Mouse (Mus musculus): ENCODE measurements at regions not wholly inside any gene's neighbourhood (a gene's known extent, or its start where the extent isn't known, plus 50 kb on each side); places are given as distances from the start of the nearest gene placed in this dataset.
A peak's percentile ranks its signal among the peaks of the same experiment; 100 is the strongest.

- Histone ChIP-seq H3K4me1 (replicated peaks) (peaks cover 11% of the 10 kb centered on the region), H3K4me3 (no peak overlapping the region), H3K36me3 (no peaks in the 10 kb centered on the region), H3K27ac (no peak overlapping the region), H3K9me3 (no peaks in the 10 kb centered on the region), H3K27me3 (ENCODE audit: insufficient read depth, poor library complexity, severe bottlenecking) (no peaks in the 10 kb centered on the region)
- 94% methylated on average over 2 of the region's 2 CpGs for WGBS
- no peak for DNase-seq (ENCODE audit: low spot score)
These were observed 191.6 kb upstream of the Itga4 start for GRCm38 (mm10) chr2:79063641-79064040.

- WGBS = 86% methylated on average over 1 of the region's 1 CpGs
- no peak overlapping the region for H3K4me3 ChIP-seq
- H3K27ac ChIP-seq = no peak overlapping the region
- H3K4me1 ChIP-seq (replicated peaks) = no peaks in the 10 kb centered on the region
- no peaks in the 10 kb centered on the region for H3K9me3 ChIP-seq
- no peak for DNase-seq (ENCODE audit: low spot score)
- no peaks in the 10 kb centered on the region for H3K27me3 ChIP-seq (ENCODE audit: insufficient read depth, poor library complexity, severe bottlenecking)
- H3K36me3 ChIP-seq = no peaks in the 10 kb centered on the region
These were observed 189.9 kb upstream of the Itga4 start for GRCm38 (mm10) chr2:79065321-79065720.

- Histone ChIP-seq H3K4me3 (no peak overlapping the region), H3K36me3 (no peaks in the 10 kb centered on the region), H3K4me1 (replicated peaks) (no peaks in the 10 kb centered on the region), H3K9me3 (no peaks in the 10 kb centered on the region), H3K27me3 (ENCODE audit: insufficient read depth, poor library complexity, severe bottlenecking) (no peaks in the 10 kb centered on the region), H3K27ac (no peak overlapping the region)
- peak; percentile 30 for DNase-seq (ENCODE audit: low spot score)
- WGBS = 71% methylated on average over 2 of the region's 2 CpGs
These were observed 179.1 kb upstream of the Itga4 start for GRCm38 (mm10) chr2:79076115-79076514.

- no peak overlapping the region for H3K27ac ChIP-seq
- 79% methylated on average over 5 of the region's 5 CpGs for WGBS
- no peak overlapping the region for H3K4me3 ChIP-seq
- no peaks in the 10 kb centered on the region for H3K9me3 ChIP-seq
- no peaks in the 10 kb centered on the region for H3K4me1 ChIP-seq (replicated peaks)
- DNase-seq (ENCODE audit: low spot score) = no peak
- no peaks in the 10 kb centered on the region for H3K36me3 ChIP-seq
- no peaks in the 10 kb centered on the region for H3K27me3 ChIP-seq (ENCODE audit: insufficient read depth, poor library complexity, severe bottlenecking)
These were observed 176.3 kb upstream of the Itga4 start for GRCm38 (mm10) chr2:79078836-79079394.

DNA sequence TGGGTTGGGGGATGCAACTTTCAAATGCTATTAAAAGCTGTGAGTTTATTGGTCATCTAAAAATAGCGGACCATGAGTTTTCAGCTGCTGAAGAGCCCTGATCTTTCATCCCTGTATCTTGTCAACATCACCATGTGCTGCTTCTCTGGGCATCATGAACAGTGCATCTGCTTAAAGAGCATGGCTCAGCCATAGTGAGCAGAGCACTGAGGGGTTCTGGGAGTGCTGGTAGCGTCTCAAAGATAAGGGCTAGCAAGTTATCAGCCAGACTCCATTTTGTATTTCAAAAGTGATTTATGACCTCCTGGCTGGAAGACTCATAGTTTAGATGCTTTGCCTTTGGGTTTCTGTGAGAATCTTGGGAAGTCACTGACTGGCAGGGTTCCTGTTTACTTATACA, 173.5 kb upstream of the Itga4 start:
- H3K4me3 ChIP-seq = no peak overlapping the region
- H3K27ac ChIP-seq = no peak overlapping the region
- DNase-seq (ENCODE audit: low spot score) = no peak
- no peaks in the 10 kb centered on the region for H3K4me1 ChIP-seq (replicated peaks)
- H3K27me3 ChIP-seq (ENCODE audit: insufficient read depth, poor library complexity, severe bottlenecking) = no peaks in the 10 kb centered on the region
- no peaks in the 10 kb centered on the region for H3K9me3 ChIP-seq
- no peaks in the 10 kb centered on the region for H3K36me3 ChIP-seq
- 88% methylated on average over 2 of the region's 2 CpGs for WGBS

GRCm38 (mm10) chr2:79086280-79086679, 168.9 kb upstream of the Itga4 start:
- no peaks in the 10 kb centered on the region for H3K27me3 ChIP-seq (ENCODE audit: insufficient read depth, poor library complexity, severe bottlenecking)
- DNase-seq (ENCODE audit: low spot score) = no peak
- no peaks in the 10 kb centered on the region for H3K36me3 ChIP-seq
- no peaks in the 10 kb centered on the region for H3K9me3 ChIP-seq
- H3K4me3 ChIP-seq = no peak overlapping the region
- no peaks in the 10 kb centered on the region for H3K4me1 ChIP-seq (replicated peaks)
- H3K27ac ChIP-seq = no peak overlapping the region
- 95% methylated on average over 4 of the region's 4 CpGs for WGBS

- H3K27me3 ChIP-seq (ENCODE audit: insufficient read depth, poor library complexity, severe bottlenecking) = no peaks in the 10 kb centered on the region
- H3K4me3 ChIP-seq = no peak overlapping the region
- H3K27ac ChIP-seq = no peak overlapping the region
- H3K9me3 ChIP-seq = no peaks in the 10 kb centered on the region
- no peak for DNase-seq (ENCODE audit: low spot score)
- H3K4me1 ChIP-seq (replicated peaks) = no peaks in the 10 kb centered on the region
- WGBS = 87% methylated on average over 9 of the region's 9 CpGs
- no peaks in the 10 kb centered on the region for H3K36me3 ChIP-seq
These were observed 168.2 kb upstream of the Itga4 start for GRCm38 (mm10) chr2:79086857-79087578.

DNA sequence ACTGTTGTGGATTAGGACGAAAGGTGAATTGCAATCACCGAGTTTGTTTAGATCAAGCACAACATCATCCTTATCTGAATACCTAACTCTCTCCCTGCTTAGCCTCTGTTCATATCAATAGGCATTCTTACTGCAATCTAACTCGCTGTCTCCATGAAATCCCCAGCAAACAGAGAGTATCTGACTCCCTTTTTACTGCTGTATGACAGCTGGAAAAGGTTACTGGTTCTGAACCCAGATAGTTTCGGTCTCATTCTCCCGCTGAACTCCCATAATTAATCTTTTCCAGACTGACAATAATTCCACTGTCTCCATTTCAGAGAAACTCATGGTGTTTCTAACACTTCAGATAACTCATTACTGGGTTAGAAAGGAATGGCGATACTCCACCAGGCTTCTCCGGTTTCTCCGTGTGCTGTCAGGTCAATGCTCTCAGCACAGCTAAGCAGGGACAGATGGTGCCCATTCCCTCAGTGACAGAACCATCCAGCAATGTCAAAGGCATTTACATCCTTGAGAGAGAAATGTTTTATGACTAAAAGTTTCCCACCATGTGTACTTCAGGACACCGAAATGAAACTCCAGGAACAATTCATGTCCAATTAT, 167.5 kb upstream of the Itga4 start:
- Histone ChIP-seq H3K4me1 (replicated peaks) (no peaks in the 10 kb centered on the region), H3K9me3 (no peaks in the 10 kb centered on the region), H3K27me3 (ENCODE audit: insufficient read depth, poor library complexity, severe bottlenecking) (no peaks in the 10 kb centered on the region), H3K27ac (no peak overlapping the region), H3K4me3 (no peak overlapping the region), H3K36me3 (no peaks in the 10 kb centered on the region)
- DNase-seq (ENCODE audit: low spot score) = peak; percentile 31
- WGBS = 75% methylated on average over 9 of the region's 9 CpGs

DNA sequence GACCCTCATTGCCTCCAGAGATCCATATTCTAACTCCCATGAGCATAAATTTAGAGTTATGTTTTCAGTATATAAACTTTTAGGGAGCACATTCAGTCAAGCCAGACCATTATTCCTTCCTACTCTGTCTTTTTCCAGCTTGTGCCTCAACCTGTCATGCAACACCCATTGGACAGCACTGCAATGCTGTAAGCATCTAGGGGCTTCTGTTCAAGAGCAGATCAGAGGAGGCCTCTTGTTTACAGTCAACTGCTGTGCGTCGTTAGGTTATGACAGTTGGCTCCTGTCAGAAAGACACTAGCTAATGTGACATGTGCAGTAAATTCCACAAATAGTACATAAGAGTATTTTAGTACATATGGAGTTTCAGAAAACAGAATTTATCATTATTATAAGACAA, 165.0 kb upstream of the Itga4 start:
- H3K36me3 ChIP-seq = no peaks in the 10 kb centered on the region

GRCm38 (mm10) chr2:79094298-79094697, 160.9 kb upstream of the Itga4 start:
- Histone ChIP-seq H3K27ac (no peak overlapping the region), H3K4me3 (no peak overlapping the region), H3K27me3 (ENCODE audit: insufficient read depth, poor library complexity, severe bottlenecking) (no peaks in the 10 kb centered on the region), H3K9me3 (no peaks in the 10 kb centered on the region), H3K4me1 (replicated peaks) (no peaks in the 10 kb centered on the region), H3K36me3 (no peaks in the 10 kb centered on the region)
- DNase-seq (ENCODE audit: low spot score) = no peak
- 45% methylated on average over 1 of the region's 1 CpGs for WGBS

More for the DNA sequence above, 165.0 kb upstream of the Itga4 start:
- Histone ChIP-seq H3K9me3 (no peaks in the 10 kb centered on the region), H3K4me3 (no peak overlapping the region), H3K4me1 (replicated peaks) (no peaks in the 10 kb centered on the region), H3K27ac (no peak overlapping the region), H3K27me3 (ENCODE audit: insufficient read depth, poor library complexity, severe bottlenecking) (no peaks in the 10 kb centered on the region)
- no peak for DNase-seq (ENCODE audit: low spot score)
- 89% methylated on average over 2 of the region's 2 CpGs for WGBS

- Histone ChIP-seq H3K9me3 (no peaks in the 10 kb centered on the region), H3K27me3 (ENCODE audit: insufficient read depth, poor library complexity, severe bottlenecking) (no peaks in the 10 kb centered on the region)
- WGBS = 89% methylated on average over 3 of the region's 3 CpGs
These were observed 158.5 kb upstream of the Itga4 start for GRCm38 (mm10) chr2:79096532-79097251.

DNA sequence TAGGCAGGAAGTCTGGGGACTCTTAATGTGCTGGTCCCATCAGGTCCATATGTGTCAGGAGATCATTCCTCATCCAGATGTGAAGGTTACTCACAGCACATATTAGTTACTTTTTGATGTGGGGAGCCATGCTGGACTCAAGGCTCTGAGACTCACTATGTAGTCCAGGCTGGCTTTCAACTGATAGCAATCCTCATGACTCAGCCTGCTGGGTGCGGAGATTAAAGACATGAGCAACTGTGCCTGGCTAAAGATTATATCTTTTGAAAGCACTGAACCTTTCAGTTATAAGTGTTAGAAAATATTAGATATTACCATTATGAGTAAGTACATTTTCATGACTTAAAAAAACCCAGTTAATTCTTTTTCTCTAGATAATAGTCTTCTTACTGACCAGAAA, 155.6 kb upstream of the Itga4 start:
- no peaks in the 10 kb centered on the region for H3K36me3 ChIP-seq
- H3K27me3 ChIP-seq (ENCODE audit: insufficient read depth, poor library complexity, severe bottlenecking) = no peaks in the 10 kb centered on the region
- no peaks in the 10 kb centered on the region for H3K9me3 ChIP-seq
- 96% methylated on average over 1 of the region's 1 CpGs for WGBS
- no peaks in the 10 kb centered on the region for H3K4me1 ChIP-seq (replicated peaks)
- no peak for DNase-seq (ENCODE audit: low spot score)
- H3K27ac ChIP-seq = no peak overlapping the region
- H3K4me3 ChIP-seq = no peak overlapping the region

More at GRCm38 (mm10) chr2:79096532-79097251, 158.5 kb upstream of the Itga4 start:
- no peak overlapping the region for H3K4me3 ChIP-seq
- H3K4me1 ChIP-seq (replicated peaks) = no peaks in the 10 kb centered on the region
- H3K27ac ChIP-seq = no peak overlapping the region
- no peaks in the 10 kb centered on the region for H3K36me3 ChIP-seq
- DNase-seq (ENCODE audit: low spot score) = no peak

DNA sequence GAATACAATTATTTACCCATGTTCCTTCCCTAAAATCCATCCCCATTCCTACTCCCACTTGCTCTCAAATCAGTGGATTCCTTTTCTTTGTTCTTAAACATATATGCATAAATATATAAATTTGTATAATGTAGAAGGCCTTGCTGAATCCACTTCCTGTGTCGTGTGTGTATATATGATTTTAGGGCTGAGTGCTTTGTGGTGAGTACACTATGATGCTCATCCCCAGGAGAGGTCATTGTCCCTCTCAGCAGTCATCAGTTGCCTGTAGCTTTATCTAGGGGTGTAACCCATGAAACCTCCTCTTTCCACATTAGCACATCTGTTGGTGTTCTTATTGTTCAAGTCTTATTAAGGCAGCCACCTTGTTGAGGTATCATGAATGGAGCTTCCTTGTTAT, 143.6 kb upstream of the Itga4 start:
- no peak for DNase-seq (ENCODE audit: low spot score)

More for the DNA sequence above, 143.6 kb upstream of the Itga4 start:
- Histone ChIP-seq H3K27ac (no peak overlapping the region), H3K27me3 (ENCODE audit: insufficient read depth, poor library complexity, severe bottlenecking) (no peaks in the 10 kb centered on the region), H3K36me3 (no peaks in the 10 kb centered on the region), H3K4me1 (replicated peaks) (no peaks in the 10 kb centered on the region), H3K9me3 (no peaks in the 10 kb centered on the region), H3K4me3 (no peak overlapping the region)
- 86% methylated on average over 1 of the region's 1 CpGs for WGBS
